Mouse (Mus musculus) G1E (cell line): ENCODE results near the gene Katnb1.

Experiments used
- CTCF ChIP-seq: IDR thresholded peaks from 2 replicates; pipeline ENCODE4 v1.5.1; 2012; ENCODE audit warnings: low read depth, low read length, inconsistent platforms, mixed read lengths
- GATA1 ChIP-seq: IDR thresholded peaks from 2 replicates; pipeline ENCODE4 v1.6.1; 2012; ENCODE audit warnings: borderline replicate concordance, low read length, inconsistent platforms, mixed read lengths

- TF ChIP-seq CTCF (no peak), GATA1 (no peak)
These were observed 32.9 kb upstream of the Katnb1 start for GRCm38 (mm10) chr8:95047884-95048680.
